27 mouse cellular contexts compared by ENCODE assay signal in the genomic region with DNA sequence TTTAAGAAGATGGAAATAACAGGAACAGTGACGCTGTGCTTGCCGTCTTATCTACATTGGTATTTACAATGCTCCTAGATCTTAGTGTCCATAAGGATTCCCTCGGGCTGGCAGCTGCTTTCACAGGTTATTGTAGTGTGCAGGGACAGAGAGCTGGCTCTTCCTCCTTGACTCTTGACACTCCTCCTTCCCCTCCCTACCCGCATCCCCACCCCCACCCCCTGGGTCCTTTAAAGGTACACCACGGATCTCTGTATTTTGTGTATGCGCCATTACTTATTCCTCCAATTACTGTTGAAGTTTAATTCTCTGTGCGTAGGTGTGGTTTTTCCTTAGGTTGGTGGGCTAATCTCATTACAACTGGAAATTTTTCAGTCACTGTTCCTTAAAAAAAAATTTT. TPM values are rescaled to one million over a fixed set of nuclear protein-coding genes. Genes with fewer than 3 reads are reported as not detected.
DNase-seq lines count a peak whose midpoint lies in the region; ATAC-seq and TF ChIP-seq lines count a peak whose summit lies in the region.
"Had no signal": no experiment of that assay in that cellular context is flagged by ENCODE, and none has a peak within 500 bp of the region (broad histone marks: within the 10 kb centered on the region; RNA-seq: fewer than 3 reads in every experiment).

No protein-coding gene starts in this region.

- H3K9ac ChIP-seq in heart, postnatal 0 days (replicated peaks; ENCODE audit: low read depth, low read length) = no peak overlapping the region
- H3K9ac ChIP-seq in heart, adult 2 months (ENCODE audit: low read depth, low read length) = no peak overlapping the region
- no peak overlapping the region for H3K9ac ChIP-seq in midbrain, embryonic 16.5 days (ENCODE audit: low read depth, low read length)
- H3K9ac ChIP-seq: embryonic facial prominence, embryonic 13.5 days; hindbrain, embryonic 15.5 days; midbrain, embryonic 15.5 days; neural tube, embryonic 13.5 days had no signal

- H3K27me3 ChIP-seq in heart, postnatal 0 days (ENCODE audit: control insufficient read depth, insufficient read depth, low read length) = peaks cover 94% of the 10 kb centered on the region
- H3K27me3 ChIP-seq in heart, adult 2 months (ENCODE audit: control insufficient read depth, insufficient read depth, low read length) = peaks cover 24% of the 10 kb centered on the region
- peaks cover 97% of the 10 kb centered on the region for H3K27me3 ChIP-seq in midbrain, embryonic 10.5 days (ENCODE audit: low read depth, poor library complexity, severe bottlenecking)
- H3K27me3 ChIP-seq in midbrain, embryonic 16.5 days (ENCODE audit: control insufficient read depth, insufficient read depth, low read depth, low read length) = peaks cover 76% of the 10 kb centered on the region
- peaks cover 87% of the 10 kb centered on the region for H3K27me3 ChIP-seq in limb, embryonic 10.5 days (ENCODE audit: low read depth, poor library complexity, severe bottlenecking)

- no peak for TF ChIP-seq EP300 in heart, postnatal 0 days (IDR thresholded peaks at IDR 0.05; ENCODE audit: low read depth)
- no peak for TF ChIP-seq EP300 in heart, adult 2 months (IDR thresholded peaks at IDR 0.05; ENCODE audit: insufficient read depth, low read depth, low read length)

- DNase-seq in heart, postnatal 0 days (ENCODE audit: low spot score) = peak; percentile 1
- no peak for DNase-seq in heart, adult 2 months
- peak; percentile 11 for DNase-seq in midbrain, embryonic 10.5 days (ENCODE audit: low spot score)
- peak; percentile 60 for DNase-seq in R1 (ENCODE audit: low read depth, low spot score)
- DNase-seq in limb, embryonic 10.5 days (ENCODE audit: low spot score) = peak; percentile 28
- DNase-seq in gastrocnemius, postnatal 10 days = no peak
- DNase-seq: adrenal gland, postnatal 10 days; cerebellum, adult 8-10 months; cerebellum, postnatal 25 days; gastrocnemius, postnatal 25 days; heart, postnatal 4 days; kidney, adult 9 months; kidney, postnatal 10 days; layer of hippocampus, postnatal 36 days; left cerebral cortex, postnatal 4 days; lung, postnatal 10 days; thymus, adult 2 months had no signal

- no peaks in the 10 kb centered on the region for H3K4me1 ChIP-seq in heart, postnatal 0 days (ENCODE audit: control insufficient read depth, insufficient read depth)
- peaks cover 2% of the 10 kb centered on the region for H3K4me1 ChIP-seq in heart, adult 2 months (ENCODE audit: control insufficient read depth, insufficient read depth, low read length)
- H3K4me1 ChIP-seq in midbrain, embryonic 10.5 days = peaks cover 28% of the 10 kb centered on the region
- H3K4me1 ChIP-seq in midbrain, embryonic 16.5 days (ENCODE audit: control insufficient read depth, insufficient read depth, low read length) = no peaks in the 10 kb centered on the region
- peaks cover 23% of the 10 kb centered on the region for H3K4me1 ChIP-seq in limb, embryonic 10.5 days
- H3K4me1 ChIP-seq: hindbrain, embryonic 15.5 days; midbrain, embryonic 15.5 days; neural tube, embryonic 13.5 days had no signal

- 0 out of 2 replicates have a peak, but pooled peaks cover 4% of the 10 kb centered on the region for H3K9me3 ChIP-seq in heart, postnatal 0 days (replicated peaks; ENCODE audit: control insufficient read depth, low read length)
- no peaks in the 10 kb centered on the region for H3K9me3 ChIP-seq in midbrain, embryonic 10.5 days (replicated peaks)
- no peaks in the 10 kb centered on the region for H3K9me3 ChIP-seq in midbrain, embryonic 16.5 days (replicated peaks; ENCODE audit: control insufficient read depth, low read length, poor library complexity, severe bottlenecking)
- no peaks in the 10 kb centered on the region for H3K9me3 ChIP-seq in limb, embryonic 10.5 days (replicated peaks)
- H3K9me3 ChIP-seq: embryonic facial prominence, embryonic 13.5 days; hindbrain, embryonic 15.5 days; midbrain, embryonic 15.5 days had no signal

- H3K79me2 ChIP-seq in heart, adult 2 months (replicated peaks; ENCODE audit: control insufficient read depth, insufficient read depth, low read length) = no peaks in the 10 kb centered on the region

- no peak overlapping the region for H3K27ac ChIP-seq in heart, postnatal 0 days (ENCODE audit: low read depth)
- no peak overlapping the region for H3K27ac ChIP-seq in heart, adult 2 months
- H3K27ac ChIP-seq in midbrain, embryonic 10.5 days (replicated peaks) = no peak overlapping the region
- H3K27ac ChIP-seq in midbrain, embryonic 16.5 days (ENCODE audit: low read length) = no peak overlapping the region
- no peak overlapping the region for H3K27ac ChIP-seq in limb, embryonic 10.5 days
- H3K27ac ChIP-seq: embryonic facial prominence, embryonic 13.5 days; hindbrain, embryonic 15.5 days; macrophage; midbrain, embryonic 15.5 days; neural tube, embryonic 13.5 days had no signal

- no peak overlapping the region for H3K4me3 ChIP-seq in heart, postnatal 0 days (ENCODE audit: low read depth, low read length)
- no peak overlapping the region for H3K4me3 ChIP-seq in heart, adult 2 months
- H3K4me3 ChIP-seq in midbrain, embryonic 10.5 days = no peak overlapping the region
- H3K4me3 ChIP-seq in midbrain, embryonic 16.5 days (ENCODE audit: low read depth, low read length) = no peak overlapping the region
- no peak overlapping the region for H3K4me3 ChIP-seq in limb, embryonic 10.5 days
- H3K4me3 ChIP-seq: embryonic facial prominence, embryonic 13.5 days; hindbrain, embryonic 15.5 days; midbrain, embryonic 15.5 days; neural tube, embryonic 13.5 days had no signal

- no peak for ATAC-seq in heart, postnatal 0 days (ENCODE audit: insufficient read depth, low read depth)
- ATAC-seq in midbrain, embryonic 16.5 days = no peak
- ATAC-seq: CD4-positive, CD25-positive, alpha-beta regulatory T cell, adult 4 months; inflammation-experienced regulatory T-cells, adult 6 months; midbrain, embryonic 15.5 days had no signal

- TF ChIP-seq CTCF in heart, postnatal 0 days (IDR thresholded peaks at IDR 0.05; ENCODE audit: low read depth) = no peak
- no peak for TF ChIP-seq CTCF in heart, adult 2 months (IDR thresholded peaks at IDR 0.05)

- no peak for TF ChIP-seq POLR2A in heart, adult 2 months (IDR thresholded peaks at IDR 0.05; ENCODE audit: insufficient read depth, low read depth, low read length)

- H3K36me3 ChIP-seq in heart, postnatal 0 days (replicated peaks; ENCODE audit: control insufficient read depth, insufficient read depth, low read length) = no peaks in the 10 kb centered on the region
- H3K36me3 ChIP-seq in heart, adult 2 months (ENCODE audit: control insufficient read depth, insufficient read depth, low read length) = no peaks in the 10 kb centered on the region
- H3K36me3 ChIP-seq in midbrain, embryonic 10.5 days = no peaks in the 10 kb centered on the region
- H3K36me3 ChIP-seq in midbrain, embryonic 16.5 days (ENCODE audit: control insufficient read depth, insufficient read depth, low read length) = no peaks in the 10 kb centered on the region
- H3K36me3 ChIP-seq in limb, embryonic 10.5 days = no peaks in the 10 kb centered on the region
- H3K36me3 ChIP-seq: embryonic facial prominence, embryonic 13.5 days; hindbrain, embryonic 15.5 days; midbrain, embryonic 15.5 days; neural tube, embryonic 13.5 days had no signal

- no peak overlapping the region for H3K4me2 ChIP-seq in heart, postnatal 0 days (ENCODE audit: low read depth, low read length)
- H3K4me2 ChIP-seq in midbrain, embryonic 16.5 days (ENCODE audit: low read length) = no peak overlapping the region
- H3K4me2 ChIP-seq: embryonic facial prominence, embryonic 13.5 days; heart, embryonic 11.5 days; hindbrain, embryonic 15.5 days; midbrain, embryonic 15.5 days; neural tube, embryonic 13.5 days had no signal

- intact Hi-C loops in heart, adult 2 months (cut with DNase I) = no loop called here

- WGBS in heart, postnatal 0 days = 28% methylated on average over 7 of the region's 7 CpGs
- 31% methylated on average over 7 of the region's 7 CpGs for WGBS in heart, adult 2 months
- 24% methylated on average over 7 of the region's 7 CpGs for WGBS in midbrain, embryonic 10.5 days
- WGBS in midbrain, embryonic 16.5 days = 27% methylated on average over 7 of the region's 7 CpGs
- 26% methylated on average over 7 of the region's 7 CpGs for WGBS in limb, embryonic 10.5 days

RNA-seq across cellular contexts. Expression of gene Fcgr1, which starts 41.8 kb away (rescaled TPM):
- 1.1 and 3.0 TPM in 2 replicates for total RNA-seq in heart, postnatal 0 days (2014; rRNA removed; ENCODE audit: low replicate concordance)
- polyA plus RNA-seq in heart, postnatal 0 days (2015; fragmentation: Nextera tagmentation; extraction: Ambion mirVana) = 1.2 and 1.5 TPM in 2 replicates
- 1 to 10 TPM; 1.2 to 1.3 TPM for total RNA-seq in heart, adult 2 months (2021)
- polyA plus RNA-seq in heart, adult 2 months (2012; rRNA removed) = 1.1 and 2.4 TPM in 2 replicates
- 1.8 and 2.1 TPM in 2 replicates for polyA plus RNA-seq in midbrain, embryonic 10.5 days (2016; fragmentation: Nextera tagmentation; extraction: Ambion mirVana)
- polyA plus RNA-seq in midbrain, embryonic 16.5 days (2015; fragmentation: Nextera tagmentation; extraction: Ambion mirVana) = 0.89 and 1.5 TPM in 2 replicates
- polyA plus RNA-seq in limb, embryonic 10.5 days (2016; fragmentation: Nextera tagmentation; extraction: Ambion mirVana) = 0.60 and 0.85 TPM in 2 replicates
- total RNA-seq in gastrocnemius, postnatal 10 days (2021) = 1 to 10 TPM in 1 of 2 experiments, under 1 TPM in 1; 0.56 to 1.2 TPM
- total RNA-seq: megakaryocyte-erythroid progenitor cell, adult 5-6 weeks had no signal

Comparison
In these comparisons a context has a peak if more than half of its experiments do, and no peak if none do; other contexts are left out.
1. DNase-seq: peak in heart, postnatal 0 days (single experiment), midbrain, embryonic 10.5 days (single experiment), R1 (single experiment) and limb, embryonic 10.5 days (single experiment); none in heart, adult 2 months (0 of 2) and gastrocnemius, postnatal 10 days (single experiment).